Mouse (Mus musculus): Measurements from ENCODE around the gene Dohh. TPM values are rescaled to one million over a fixed set of nuclear protein-coding genes. Genes with fewer than 3 reads are reported as not detected.

Dohh gene
- polyA plus RNA-seq, 1 experiment from 2014 or later, result 47.5 TPM

DNA sequence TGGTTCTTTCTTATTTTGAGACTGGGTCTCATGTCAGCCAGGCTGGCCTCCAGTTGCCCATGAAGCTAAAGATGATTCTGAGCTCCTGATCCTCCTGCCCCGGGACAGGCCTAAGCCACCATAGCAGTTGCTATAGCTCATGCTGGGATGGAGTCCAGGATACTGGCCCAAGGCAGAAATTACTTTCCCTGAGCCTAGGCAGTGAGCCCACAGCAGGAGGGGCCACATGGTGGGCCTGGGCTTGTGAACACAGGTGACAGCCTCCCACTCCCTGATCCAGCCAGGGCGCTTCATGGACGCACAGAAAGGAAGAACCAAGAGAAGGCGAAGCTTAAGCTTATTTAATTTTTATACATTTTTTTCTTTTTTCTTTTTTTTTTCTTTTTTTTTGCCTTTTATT is 11.6 kb downstream of the Dohh start:
- Histone ChIP-seq H3K9ac (ENCODE audit: low read depth, low read length) (no peak overlapping the region), H3K27me3 (ENCODE audit: control insufficient read depth, insufficient read depth, low read length) (peaks cover 9% of the 10 kb centered on the region), H3K27ac (ENCODE audit: low read depth, low read length) (no peak overlapping the region), H3K36me3 (ENCODE audit: control insufficient read depth, insufficient read depth, low read length) (peaks cover 7% of the 10 kb centered on the region; the same call in 1 of the 2 replicates), H3K4me3 (ENCODE audit: low read depth, low read length) (no peak overlapping the region), H3K9me3 (replicated peaks; ENCODE audit: control insufficient read depth, low read length) (no peaks in the 10 kb centered on the region), H3K4me1 (ENCODE audit: control insufficient read depth, insufficient read depth, low read length) (peaks cover 18% of the 10 kb centered on the region), H3K4me2 (no peak overlapping the region)
- no peak for ATAC-seq (replicated peaks; ENCODE audit: insufficient number of reproducible peaks, low FRiP score, low TSS enrichment)
- 85% methylated on average over 4 of the region's 4 CpGs for WGBS (ENCODE audit: insufficient replicate concordance)

DNA sequence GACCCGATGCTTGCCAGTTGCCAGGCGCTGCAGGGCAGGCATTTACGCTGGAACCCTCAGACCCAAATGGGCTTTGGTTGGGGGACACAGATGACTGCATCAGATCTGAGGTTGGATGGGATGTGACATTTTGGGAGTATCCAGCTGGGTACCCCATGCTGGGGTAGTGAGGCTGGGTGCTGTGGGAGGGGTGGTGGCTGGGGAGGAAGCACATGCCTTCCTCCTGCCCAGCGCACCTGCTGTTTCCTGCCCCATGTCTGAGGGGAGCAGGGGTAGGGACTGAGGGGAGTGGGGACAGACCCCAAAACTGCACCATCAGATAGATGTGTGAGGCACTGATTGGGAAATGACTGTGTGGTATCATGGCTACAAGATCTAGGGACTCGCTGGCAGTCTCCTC is 12.5 kb downstream of the Dohh start:
- Histone ChIP-seq H3K27me3 (ENCODE audit: control insufficient read depth, insufficient read depth, low read length) (peaks cover 9% of the 10 kb centered on the region), H3K27ac (ENCODE audit: low read depth, low read length) (no peak overlapping the region), H3K9ac (ENCODE audit: low read depth, low read length) (no peak overlapping the region), H3K9me3 (replicated peaks; ENCODE audit: control insufficient read depth, low read length) (no peaks in the 10 kb centered on the region), H3K4me2 (no peak overlapping the region), H3K36me3 (ENCODE audit: control insufficient read depth, insufficient read depth, low read length) (peaks cover 7% of the 10 kb centered on the region; the same call in 1 of the 2 replicates), H3K4me3 (ENCODE audit: low read depth, low read length) (no peak overlapping the region), H3K4me1 (ENCODE audit: control insufficient read depth, insufficient read depth, low read length) (peaks cover 27% of the 10 kb centered on the region)
- 72% methylated on average over 5 of the region's 5 CpGs for WGBS (ENCODE audit: insufficient replicate concordance)
- ATAC-seq (replicated peaks; ENCODE audit: insufficient number of reproducible peaks, low FRiP score, low TSS enrichment), result no peak

DNA sequence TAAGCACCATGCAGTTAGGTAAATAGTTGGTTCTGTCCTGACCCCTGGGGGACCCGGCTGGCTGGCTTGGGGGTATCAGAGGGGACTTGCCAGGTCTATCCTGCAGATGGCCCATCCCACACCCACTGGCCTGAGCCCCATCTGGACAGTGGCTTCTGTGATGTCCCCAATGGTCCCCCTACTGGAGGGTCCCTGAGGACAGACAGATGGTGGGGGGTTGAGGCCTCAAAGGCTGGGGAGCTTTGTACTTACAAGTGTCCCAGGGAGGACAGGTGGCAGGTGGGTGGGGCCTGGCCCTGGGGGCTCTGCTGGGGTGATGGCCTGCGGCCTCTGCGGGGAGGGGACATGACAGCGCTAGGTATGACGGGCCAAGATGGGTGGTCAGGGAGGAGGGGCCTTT is 15.1 kb downstream of the Dohh start:
- H3K4me3 ChIP-seq (ENCODE audit: low read depth, low read length), result no peak overlapping the region
- H3K27me3 ChIP-seq (ENCODE audit: control insufficient read depth, insufficient read depth, low read length), result peaks cover 16% of the 10 kb centered on the region
- no peaks in the 10 kb centered on the region for H3K9me3 ChIP-seq (replicated peaks; ENCODE audit: control insufficient read depth, low read length)
- WGBS (ENCODE audit: insufficient replicate concordance), result 63% methylated on average over 5 of the region's 5 CpGs
- no peak for ATAC-seq (replicated peaks; ENCODE audit: insufficient number of reproducible peaks, low FRiP score, low TSS enrichment)
- no peak overlapping the region for H3K27ac ChIP-seq (ENCODE audit: low read depth, low read length)
- H3K4me1 ChIP-seq (ENCODE audit: control insufficient read depth, insufficient read depth, low read length), result peaks cover 29% of the 10 kb centered on the region
- peaks cover 7% of the 10 kb centered on the region; the same call in 1 of the 2 replicates for H3K36me3 ChIP-seq (ENCODE audit: control insufficient read depth, insufficient read depth, low read length)
- peak overlapping the region; percentile 34; the same call in 1 of the 2 replicates for H3K9ac ChIP-seq (ENCODE audit: low read depth, low read length)
- no peak overlapping the region for H3K4me2 ChIP-seq

DNA sequence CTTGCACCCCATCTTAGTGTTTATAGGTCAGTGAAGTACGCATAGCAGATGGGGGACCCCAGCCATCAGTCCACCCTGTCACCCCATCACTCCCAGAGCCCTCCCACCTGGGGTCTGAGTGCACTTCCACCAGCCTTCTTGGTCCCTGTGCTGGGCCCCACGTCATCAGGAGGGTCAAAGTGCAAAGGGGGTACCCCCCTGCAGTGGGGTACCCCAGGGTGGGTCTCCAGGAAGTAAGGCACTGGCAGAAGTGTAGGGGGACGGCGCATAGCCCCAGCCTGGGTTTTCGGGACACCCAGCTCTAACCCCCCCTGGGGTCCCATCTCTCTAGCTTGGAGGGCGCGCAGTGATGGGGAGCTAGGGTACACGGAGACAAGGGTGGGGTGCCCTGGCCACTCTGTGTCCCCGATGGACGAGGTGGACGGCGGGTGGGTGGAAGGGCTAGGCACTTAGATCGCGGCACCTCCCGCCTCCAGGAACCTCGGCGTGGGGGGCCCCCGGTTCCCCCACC is 15.6 kb downstream of the Dohh start:
- 75% methylated on average over 18 of the region's 18 CpGs for WGBS (ENCODE audit: insufficient replicate concordance)
- Histone ChIP-seq H3K36me3 (ENCODE audit: control insufficient read depth, insufficient read depth, low read length) (peaks cover 10% of the 10 kb centered on the region; the same call in 1 of the 2 replicates), H3K4me3 (ENCODE audit: low read depth, low read length) (no peak overlapping the region), H3K9ac (ENCODE audit: low read depth, low read length) (no peak overlapping the region), H3K4me2 (peak overlapping the region; percentile 6), H3K27me3 (ENCODE audit: control insufficient read depth, insufficient read depth, low read length) (peaks cover 21% of the 10 kb centered on the region), H3K27ac (ENCODE audit: low read depth, low read length) (no peak overlapping the region), H3K9me3 (replicated peaks; ENCODE audit: control insufficient read depth, low read length) (no peaks in the 10 kb centered on the region), H3K4me1 (ENCODE audit: control insufficient read depth, insufficient read depth, low read length) (peaks cover 33% of the 10 kb centered on the region)
- no peak for ATAC-seq (replicated peaks; ENCODE audit: insufficient number of reproducible peaks, low FRiP score, low TSS enrichment)

- Histone ChIP-seq H3K4me1 (ENCODE audit: control insufficient read depth, insufficient read depth, low read length) (peaks cover 33% of the 10 kb centered on the region), H3K9ac (ENCODE audit: low read depth, low read length) (no peak overlapping the region; the same call in 1 of the 2 replicates), H3K27ac (ENCODE audit: low read depth, low read length) (peak overlapping the region; percentile 88; the same call in 1 of the 2 replicates), H3K4me3 (ENCODE audit: low read depth, low read length) (no peak overlapping the region), H3K27me3 (ENCODE audit: control insufficient read depth, insufficient read depth, low read length) (peaks cover 21% of the 10 kb centered on the region), H3K36me3 (ENCODE audit: control insufficient read depth, insufficient read depth, low read length) (peaks cover 10% of the 10 kb centered on the region; the same call in 1 of the 2 replicates), H3K9me3 (replicated peaks; ENCODE audit: control insufficient read depth, low read length) (no peaks in the 10 kb centered on the region), H3K4me2 (no peak overlapping the region)
- no peak for ATAC-seq (replicated peaks; ENCODE audit: insufficient number of reproducible peaks, low FRiP score, low TSS enrichment)
- WGBS (ENCODE audit: insufficient replicate concordance), result 48% methylated on average over 22 of the region's 22 CpGs
Observed at GRCm38 (mm10) chr10:81400371-81401204, 16.4 kb downstream of the Dohh start.

- Histone ChIP-seq H3K27ac (ENCODE audit: low read depth, low read length) (peak overlapping the region; percentile 88), H3K4me3 (ENCODE audit: low read depth, low read length) (no peak overlapping the region), H3K4me1 (ENCODE audit: control insufficient read depth, insufficient read depth, low read length) (peaks cover 36% of the 10 kb centered on the region), H3K4me2 (peak overlapping the region; percentile 49; the same call in 1 of the 2 replicates), H3K9ac (ENCODE audit: low read depth, low read length) (no peak overlapping the region; the same call in 1 of the 2 replicates), H3K27me3 (ENCODE audit: control insufficient read depth, insufficient read depth, low read length) (peaks cover 21% of the 10 kb centered on the region), H3K9me3 (replicated peaks; ENCODE audit: control insufficient read depth, low read length) (no peaks in the 10 kb centered on the region), H3K36me3 (ENCODE audit: control insufficient read depth, insufficient read depth, low read length) (peaks cover 13% of the 10 kb centered on the region; the same call in 1 of the 2 replicates)
- 17% methylated on average over 10 of the region's 10 CpGs for WGBS (ENCODE audit: insufficient replicate concordance)
- 0 out of 2 replicates have a peak, but pooled peaks have one; percentile 10 for ATAC-seq (replicated peaks; ENCODE audit: insufficient number of reproducible peaks, low FRiP score, low TSS enrichment)
Observed at GRCm38 (mm10) chr10:81401205-81401520, 16.9 kb downstream of the Dohh start.

GRCm38 (mm10) chr10:81401521-81402226 is 17.4 kb downstream of the Dohh start:
- Histone ChIP-seq H3K9ac (ENCODE audit: low read depth, low read length) (peak overlapping the region; percentile 66), H3K4me2 (peak overlapping the region; percentile 49), H3K4me3 (ENCODE audit: low read depth, low read length) (peak overlapping the region; percentile 8; the same call in 1 of the 2 replicates), H3K27ac (ENCODE audit: low read depth, low read length) (peak overlapping the region; percentile 88), H3K9me3 (replicated peaks; ENCODE audit: control insufficient read depth, low read length) (no peaks in the 10 kb centered on the region), H3K36me3 (ENCODE audit: control insufficient read depth, insufficient read depth, low read length) (peaks cover 13% of the 10 kb centered on the region; the same call in 1 of the 2 replicates), H3K27me3 (ENCODE audit: control insufficient read depth, insufficient read depth, low read length) (peaks cover 21% of the 10 kb centered on the region), H3K4me1 (ENCODE audit: control insufficient read depth, insufficient read depth, low read length) (peaks cover 41% of the 10 kb centered on the region)
- peak; percentile 73 for ATAC-seq (replicated peaks; ENCODE audit: insufficient number of reproducible peaks, low FRiP score, low TSS enrichment)
- 6% methylated on average over 18 of the region's 18 CpGs for WGBS (ENCODE audit: insufficient replicate concordance)

DNA sequence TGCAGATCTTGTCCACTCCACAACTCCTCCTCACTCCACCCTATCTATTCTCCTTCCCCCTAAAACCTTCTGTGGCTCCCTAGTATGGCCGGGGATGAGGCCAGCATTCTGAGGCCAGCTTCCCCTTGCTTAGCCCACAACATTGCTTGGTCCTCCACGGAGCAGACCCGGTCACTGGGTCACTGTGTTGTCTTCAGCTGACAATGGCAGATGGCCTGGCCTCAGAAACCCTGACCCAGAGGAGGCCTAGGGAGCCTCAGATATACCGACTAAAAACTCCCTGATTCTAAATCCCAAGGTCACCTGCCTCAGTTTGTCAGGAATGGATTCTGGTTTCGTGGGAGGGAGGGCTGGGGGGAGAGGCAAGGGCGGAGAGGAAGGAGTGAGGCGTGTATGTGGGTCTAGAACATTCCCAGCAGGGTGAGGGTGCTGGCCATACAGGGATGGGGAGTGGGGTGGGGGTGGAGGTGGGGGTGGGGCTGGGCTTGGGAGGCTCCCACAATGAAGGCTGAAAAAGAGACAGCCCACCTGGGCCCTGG is 18.1 kb downstream of the Dohh start:
- H3K9me3 ChIP-seq (replicated peaks; ENCODE audit: control insufficient read depth, low read length), result no peaks in the 10 kb centered on the region
- H3K4me2 ChIP-seq, result peak overlapping the region; percentile 49
- peak overlapping the region; percentile 88 for H3K27ac ChIP-seq (ENCODE audit: low read depth, low read length)
- peaks cover 21% of the 10 kb centered on the region for H3K27me3 ChIP-seq (ENCODE audit: control insufficient read depth, insufficient read depth, low read length)
- peak overlapping the region; percentile 66 for H3K9ac ChIP-seq (ENCODE audit: low read depth, low read length)
- WGBS (ENCODE audit: insufficient replicate concordance), result 20% methylated on average over 7 of the region's 7 CpGs
- ATAC-seq (replicated peaks; ENCODE audit: insufficient number of reproducible peaks, low FRiP score, low TSS enrichment), result peak; percentile 6; the same call in 1 of the 2 replicates
- H3K4me1 ChIP-seq (ENCODE audit: control insufficient read depth, insufficient read depth, low read length), result peaks cover 47% of the 10 kb centered on the region
- peaks cover 13% of the 10 kb centered on the region; the same call in 1 of the 2 replicates for H3K36me3 ChIP-seq (ENCODE audit: control insufficient read depth, insufficient read depth, low read length)
- H3K4me3 ChIP-seq (ENCODE audit: low read depth, low read length), result peak overlapping the region; percentile 8; the same call in 1 of the 2 replicates

Measured in heart, embryonic 11.5 days (tissue).